Mouse (Mus musculus): Measurements from ENCODE around the gene Ccnl1. TPM values are rescaled to one million over a fixed set of nuclear protein-coding genes. Genes with fewer than 3 reads are reported as not detected.

Ccnl1 gene
- total RNA-seq, 2 experiments from 2014 or later = 22.7 to 36.5 TPM

DNA sequence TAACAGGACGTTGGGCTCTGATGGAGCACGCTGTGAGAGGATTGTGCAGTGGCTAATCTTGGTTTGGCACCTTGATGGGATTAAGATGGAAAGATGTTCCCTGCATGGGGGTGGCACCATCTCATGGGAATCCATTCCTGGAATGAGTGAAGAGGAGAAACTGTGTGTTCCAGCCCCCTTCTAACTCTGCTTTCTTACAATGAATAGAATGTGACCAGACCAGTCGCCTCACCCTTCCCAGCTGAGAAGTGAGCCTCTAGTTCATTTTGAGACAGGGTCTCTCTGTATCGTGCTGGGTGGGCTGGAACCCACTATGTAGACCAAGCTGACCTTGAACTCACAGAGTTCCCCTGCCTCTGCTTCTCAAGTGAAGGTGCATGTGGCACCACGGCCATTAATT is 31.6 kb downstream of the Ccnl1 start:
- no peak for DNase-seq

DNA sequence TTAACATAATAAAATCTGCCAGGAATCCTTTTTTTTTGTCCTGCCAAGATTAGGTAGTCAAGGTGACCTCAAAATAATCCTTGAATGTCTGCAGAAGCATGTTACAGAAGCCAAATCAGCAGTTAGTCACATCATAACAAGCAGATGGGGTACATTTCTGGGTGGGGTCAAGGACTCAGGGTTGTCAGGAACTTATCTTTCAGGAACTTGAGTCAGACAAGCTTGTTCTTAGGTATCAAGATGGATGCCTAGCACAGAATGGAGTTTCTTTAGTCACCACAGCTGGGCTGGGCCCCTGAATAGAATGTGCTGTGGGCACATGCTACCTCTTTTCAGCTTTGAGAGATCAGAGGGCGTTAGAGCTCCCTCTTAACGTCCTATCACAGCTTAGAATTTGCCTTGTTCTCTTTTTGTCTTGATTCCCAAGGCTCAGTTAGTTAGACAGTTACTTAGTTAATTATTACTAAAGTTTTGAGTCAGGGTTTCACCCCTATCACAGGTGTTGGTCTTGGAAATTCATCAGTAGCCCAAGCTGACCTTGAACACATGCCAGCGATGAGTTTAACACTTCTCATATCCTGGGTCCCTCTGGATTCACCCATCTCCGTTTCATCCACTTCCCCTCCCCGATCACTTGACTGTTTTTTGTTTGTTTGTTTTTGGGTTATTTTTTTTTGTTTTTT is 32.9 kb downstream of the Ccnl1 start:
- no peak for DNase-seq

DNA sequence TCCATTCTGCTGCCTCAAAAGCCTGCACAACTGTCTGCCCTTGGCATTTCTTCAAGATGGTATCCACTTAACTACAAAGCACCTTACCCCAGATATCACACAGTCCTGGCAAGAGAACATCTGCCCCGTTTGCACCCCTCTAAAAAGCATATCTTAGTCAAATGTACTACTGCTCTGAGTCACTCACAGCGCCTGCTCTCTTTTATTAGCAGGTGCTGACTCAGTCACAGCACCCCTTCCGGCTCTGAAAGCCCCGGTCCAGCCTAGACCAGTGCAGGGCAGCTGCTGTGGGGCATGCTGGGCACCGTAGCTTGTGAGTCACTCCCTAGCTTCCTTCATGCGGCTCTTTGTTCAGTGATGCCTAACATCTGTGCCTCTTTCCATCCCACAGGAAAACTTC is 35.6 kb downstream of the Ccnl1 start:
- no peak for DNase-seq

DNA sequence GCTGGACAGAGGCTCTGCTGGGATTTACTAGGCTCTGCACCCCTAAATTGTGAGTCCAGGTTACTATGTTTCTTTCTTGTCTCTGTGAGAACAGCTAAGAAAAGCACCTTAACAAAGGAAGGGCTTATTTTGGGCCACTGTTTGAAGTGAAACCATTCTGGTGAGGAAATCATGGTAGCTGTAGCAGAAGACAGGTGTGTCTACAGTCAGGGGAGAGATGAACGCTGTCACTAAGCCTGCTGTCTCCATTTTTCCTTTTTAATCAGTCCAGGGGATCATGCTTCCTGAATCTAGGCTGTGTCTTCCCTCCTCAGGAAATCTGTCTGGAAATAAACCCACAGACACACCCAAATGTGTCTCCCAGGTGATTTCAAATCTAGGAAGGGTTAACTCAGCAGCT is 36.4 kb downstream of the Ccnl1 start:
- no peak for DNase-seq

DNA sequence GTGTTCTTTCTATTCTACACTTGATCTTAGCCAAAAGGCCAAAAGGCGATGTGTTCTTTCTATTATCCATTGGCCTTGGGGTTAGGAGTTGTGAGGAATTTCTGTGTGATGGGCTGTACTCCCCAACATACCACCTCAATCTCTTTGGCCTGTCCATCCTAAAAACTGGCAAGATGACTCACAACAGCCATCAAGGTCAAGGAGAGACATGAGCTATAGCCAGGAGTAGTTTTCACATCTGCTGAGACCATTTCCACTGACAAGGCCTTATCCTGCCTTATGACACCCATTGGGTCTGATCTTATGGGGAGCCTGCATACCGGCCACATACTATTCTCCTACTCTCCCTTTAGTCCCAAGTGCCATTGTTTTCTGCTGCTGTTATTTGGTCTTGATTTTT is 39.0 kb downstream of the Ccnl1 start:
- DNase-seq = no peak

DNA sequence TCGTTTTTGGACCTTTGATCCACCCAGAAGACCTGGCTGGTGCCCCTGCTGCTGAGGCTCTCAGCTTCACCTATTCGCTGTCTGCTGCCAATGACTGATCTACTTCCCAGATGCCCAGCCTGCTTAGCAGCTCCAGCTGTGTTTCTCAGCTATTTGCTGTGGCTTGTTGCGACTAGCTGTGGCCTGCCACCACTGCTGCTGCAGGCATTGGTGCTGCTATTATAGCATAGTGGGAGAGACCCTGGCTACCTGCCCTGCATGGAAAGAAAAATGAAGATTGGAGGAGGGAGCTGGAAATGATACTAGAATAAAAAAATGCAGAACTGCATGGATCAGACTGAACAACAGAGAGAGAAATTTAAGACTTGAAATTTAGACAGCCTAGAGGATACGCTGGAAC is 45.1 kb downstream of the Ccnl1 start:
- no peak for DNase-seq

DNA sequence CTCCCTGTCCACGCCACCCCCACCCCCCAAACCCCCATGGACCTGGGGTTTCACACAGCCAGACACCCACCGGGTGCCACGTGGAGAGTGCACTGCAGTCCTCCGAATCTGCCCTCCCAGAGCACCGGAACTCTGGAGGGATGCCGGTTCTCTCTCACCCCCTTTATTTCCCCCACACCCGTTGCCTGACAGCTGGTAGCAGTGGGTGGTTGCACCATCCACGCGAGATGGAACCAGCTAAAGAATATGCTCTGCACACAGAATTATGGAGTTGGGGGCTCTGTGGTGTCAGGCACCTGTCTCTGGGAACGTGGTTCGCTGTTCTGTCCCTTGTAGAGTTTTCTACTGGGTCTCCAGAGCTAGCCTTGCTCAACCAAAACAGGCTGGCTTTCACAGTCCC is 45.8 kb downstream of the Ccnl1 start:
- no peak for DNase-seq

DNA sequence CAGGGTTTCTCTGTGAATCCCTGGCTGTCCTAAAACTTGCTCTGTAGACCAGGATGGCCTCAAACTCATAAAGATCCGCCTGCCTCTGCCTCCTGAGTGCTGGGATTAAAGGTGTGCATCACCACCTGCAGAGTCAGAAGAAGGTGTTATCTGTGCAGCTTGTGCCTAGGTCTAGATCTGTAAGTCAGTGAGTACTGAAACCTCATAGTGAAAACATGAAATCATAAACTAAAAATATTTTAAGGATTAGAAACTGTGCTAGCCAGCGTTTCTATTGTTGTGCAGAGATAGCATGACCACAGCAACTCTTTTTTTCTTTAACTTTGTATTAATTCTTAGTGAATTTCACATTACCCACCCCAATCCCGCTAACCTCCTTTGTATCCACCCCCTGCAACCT is 46.8 kb downstream of the Ccnl1 start:
- DNase-seq = no peak

DNA sequence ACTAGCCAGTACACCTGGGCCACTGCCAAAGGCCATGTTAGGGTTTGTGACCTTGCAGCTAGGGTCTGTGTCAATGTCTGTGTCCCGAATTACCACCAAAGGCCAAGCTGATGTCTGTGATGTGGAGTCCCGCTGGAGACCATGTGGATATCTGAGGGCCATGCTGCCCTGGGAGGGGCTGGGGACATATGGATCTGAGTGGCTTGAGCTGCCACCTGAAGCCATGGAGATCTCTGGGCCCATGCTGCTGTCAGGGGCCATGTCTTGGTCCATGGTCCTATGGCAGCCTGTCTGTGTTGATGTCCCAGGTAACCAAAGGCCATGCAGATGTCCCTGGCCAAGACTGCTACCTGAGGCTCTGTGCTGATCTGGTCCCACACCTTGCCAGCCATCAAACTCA is 48.6 kb downstream of the Ccnl1 start:
- no peak for DNase-seq

DNA sequence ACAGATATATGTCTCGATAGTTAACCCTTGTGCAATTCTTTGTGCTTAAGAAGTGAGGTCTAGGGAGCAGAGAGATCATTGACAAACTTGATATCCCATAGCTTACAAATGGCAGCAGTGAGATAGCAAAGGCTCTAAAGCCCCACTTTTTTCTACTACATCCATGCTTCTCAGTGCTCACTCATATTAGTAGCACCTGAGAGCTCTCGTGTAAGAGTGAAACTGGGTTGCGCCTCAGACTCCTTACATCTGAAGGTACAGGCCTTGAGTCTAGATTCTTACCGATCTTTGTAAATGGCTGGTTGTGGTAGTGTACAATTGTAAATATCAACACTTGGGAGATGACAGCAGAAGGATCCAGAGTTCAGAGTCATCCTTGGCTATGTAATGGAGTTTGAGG is 50.5 kb downstream of the Ccnl1 start:
- no peak for DNase-seq

DNA sequence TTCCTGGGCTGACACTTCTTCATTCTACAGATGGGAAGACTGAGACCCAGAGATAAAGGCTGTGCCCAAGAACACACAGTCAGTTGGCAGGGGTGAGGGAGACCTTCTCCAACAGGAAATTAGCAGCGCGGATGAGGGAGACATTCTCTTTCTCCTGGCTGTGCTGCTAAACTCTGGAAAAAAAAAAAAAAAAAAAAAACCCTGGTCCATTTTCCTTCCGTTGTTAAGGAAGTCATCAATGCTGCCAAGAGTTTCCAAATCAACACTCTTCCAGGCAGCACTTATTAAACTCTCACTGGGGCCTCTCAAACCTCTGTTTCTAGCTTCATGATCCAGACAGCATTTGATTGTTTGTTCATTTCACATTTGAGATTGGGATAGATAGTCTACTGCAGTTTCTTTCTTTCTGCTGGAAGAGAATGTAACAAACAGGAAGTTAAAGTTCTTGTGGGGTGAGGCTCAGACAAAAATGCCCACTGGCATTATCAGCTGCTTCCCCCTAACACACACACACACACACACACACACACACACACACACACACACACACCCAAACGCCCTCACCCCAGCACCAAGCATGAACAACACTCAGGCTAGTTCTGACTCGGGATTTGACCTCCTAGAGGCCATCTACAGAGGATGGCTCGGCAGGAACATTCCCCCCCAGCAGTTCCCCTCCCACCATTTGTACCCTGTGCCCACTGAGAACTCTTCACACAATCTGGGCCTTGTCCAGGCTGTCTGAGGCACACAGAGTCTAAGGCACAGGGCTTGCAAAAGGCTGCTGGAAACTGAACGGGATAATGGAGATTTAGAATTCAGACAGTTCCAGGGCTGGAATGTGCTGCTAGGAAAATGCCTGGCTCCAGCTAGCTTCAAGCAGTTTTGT is 52.5 kb downstream of the Ccnl1 start:
- no peak for DNase-seq

DNA sequence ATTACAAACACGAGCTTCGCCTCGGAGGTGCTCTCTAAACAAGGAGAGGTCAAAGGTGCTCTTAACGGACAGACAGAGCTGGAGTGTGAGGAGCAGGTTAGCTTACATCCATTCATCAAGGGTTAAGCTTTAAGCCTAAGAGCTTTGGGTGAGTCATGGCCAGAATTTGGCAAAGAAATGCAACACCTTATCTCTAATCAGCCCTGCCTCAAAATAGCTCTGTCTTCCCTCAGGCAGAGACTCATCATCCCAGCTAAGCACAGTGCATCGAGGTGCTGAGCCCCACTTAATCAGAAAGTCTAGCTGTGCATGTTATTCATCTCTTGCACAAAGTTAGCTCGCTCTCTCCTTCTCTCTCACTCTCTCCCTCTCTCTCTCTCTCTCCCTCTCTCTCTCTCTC is 53.3 kb downstream of the Ccnl1 start:
- no peak for DNase-seq

DNA sequence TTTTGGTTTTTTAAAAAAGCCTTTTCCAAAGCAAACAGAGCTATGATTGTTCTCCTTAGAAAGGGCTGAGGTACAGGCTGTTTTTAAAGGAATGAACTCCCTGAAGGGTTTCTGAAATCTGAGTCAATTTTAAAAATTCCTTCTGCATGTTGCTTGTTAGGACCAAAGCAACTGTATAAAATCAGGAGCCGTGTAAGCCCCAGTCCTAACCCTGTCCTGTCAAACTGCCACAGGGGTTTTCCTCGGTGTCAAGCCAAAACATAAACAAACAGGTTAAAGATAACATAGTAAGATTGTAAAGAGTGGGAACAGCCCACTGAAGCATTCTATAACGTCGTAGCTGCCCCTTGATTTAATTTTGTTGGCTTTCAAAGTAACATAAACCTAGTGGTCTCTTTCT is 53.9 kb downstream of the Ccnl1 start:
- no peak for DNase-seq

DNA sequence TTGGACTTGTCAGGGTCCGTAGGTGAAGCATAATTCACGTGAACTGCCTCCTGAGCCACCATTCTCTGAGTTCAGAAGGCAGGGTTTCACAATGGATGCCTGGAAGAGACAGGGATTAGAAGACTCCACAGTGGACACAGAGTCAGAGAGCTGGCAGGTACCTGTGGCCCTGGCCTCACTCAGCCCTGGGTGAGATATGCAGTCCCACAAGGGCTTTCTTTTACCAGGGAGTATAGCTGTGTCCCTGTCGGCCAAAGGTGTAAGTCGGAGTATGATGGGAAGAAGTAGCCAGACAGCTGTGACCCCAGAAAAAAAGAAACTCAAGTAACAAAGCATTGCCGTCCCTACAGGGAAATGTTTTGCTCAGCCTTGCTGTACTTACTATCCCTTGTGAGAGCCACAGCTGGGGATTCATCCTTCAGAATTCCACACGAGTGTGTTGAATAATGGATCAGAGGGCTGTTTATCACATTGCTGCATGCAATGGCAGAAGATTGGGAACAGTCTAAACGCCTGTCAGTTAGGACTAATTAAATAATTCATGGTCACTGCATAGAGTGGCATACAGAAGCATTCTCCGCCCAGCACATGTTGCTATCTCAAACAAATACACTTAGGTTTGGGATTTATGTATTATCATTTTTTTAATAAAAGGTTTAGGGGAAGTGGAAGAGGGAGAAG is 59.3 kb downstream of the Ccnl1 start:
- DNase-seq = no peak

DNA sequence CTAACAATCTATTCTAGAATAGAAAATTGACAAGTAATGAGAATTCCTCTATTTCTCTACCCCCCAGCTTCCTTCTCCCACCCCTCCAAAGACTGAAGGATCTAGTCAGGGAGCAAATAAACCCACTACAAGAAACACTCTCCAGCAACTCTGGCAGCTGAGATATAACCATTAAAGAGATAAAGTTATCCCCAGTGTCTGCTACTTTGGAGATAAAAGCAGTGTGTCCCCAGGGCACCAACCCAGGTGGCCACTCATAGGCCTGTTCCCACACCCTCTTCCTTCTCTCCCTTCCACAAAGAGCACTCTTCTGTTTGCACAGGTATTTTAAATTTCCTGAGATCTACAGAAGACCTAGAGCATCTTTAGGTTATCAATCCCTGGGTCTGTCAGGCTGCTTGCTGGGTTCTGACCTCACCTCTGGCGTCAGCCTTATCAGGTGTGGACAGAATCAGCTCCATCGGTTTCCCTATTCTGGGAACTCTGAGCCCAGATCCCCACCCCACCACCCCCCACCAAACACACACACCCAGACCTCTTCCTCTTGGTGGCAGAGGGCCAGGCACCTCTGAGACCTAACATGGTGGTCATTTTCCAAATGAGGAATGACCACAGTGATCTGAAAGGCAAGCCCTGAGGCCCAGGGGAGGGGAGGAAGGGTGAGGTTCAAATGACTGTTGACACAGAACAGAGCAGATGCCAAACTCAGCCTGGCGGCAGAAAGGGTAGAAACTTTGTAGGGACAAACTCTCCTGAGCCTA is 60.6 kb downstream of the Ccnl1 start:
- DNase-seq = no peak

Data from gastrocnemius, postnatal 10 days (tissue).